In the genomic region with DNA sequence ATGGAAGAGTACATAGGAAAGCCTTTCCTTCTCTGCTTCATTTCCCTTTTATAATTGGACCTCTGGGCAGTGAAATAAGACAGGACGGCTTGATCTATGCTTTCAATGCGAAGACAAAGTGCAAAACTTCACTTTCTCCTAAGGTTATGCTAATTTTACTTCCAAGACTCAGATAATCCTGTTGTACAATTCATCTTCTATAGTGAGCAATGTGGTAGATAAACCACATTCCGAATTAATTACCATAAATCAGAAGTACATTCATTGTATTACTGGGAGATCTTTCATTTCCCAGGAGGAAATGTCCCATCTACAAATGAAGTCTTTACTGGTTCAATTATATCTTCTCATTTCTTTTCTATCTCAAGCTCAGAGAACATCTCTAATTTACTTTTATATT, we compare ENCODE assay signal across 29 mouse cellular contexts.
"Had no signal": no experiment of that assay in that cellular context is flagged by ENCODE, and none has a peak within 500 bp of the region (broad histone marks: within the 10 kb centered on the region; RNA-seq: fewer than 3 reads in every experiment).

No protein-coding gene starts in this region.

- ATAC-seq: forebrain, embryonic 13.5 days; forebrain, embryonic 14.5 days; forebrain, embryonic 15.5 days; forebrain, embryonic 16.5 days; forebrain, postnatal 0 days had no signal

- H3K27me3 ChIP-seq: embryonic facial prominence, embryonic 12.5 days; embryonic facial prominence, embryonic 13.5 days; embryonic facial prominence, embryonic 15.5 days; forebrain, embryonic 12.5 days; forebrain, embryonic 13.5 days; forebrain, embryonic 15.5 days had no signal

- DNase-seq: cerebellum, adult 2 months; cerebellum, adult 8-10 months; cerebellum, adult 9-10 months; cerebellum, adult 9-11 months; cerebellum, postnatal 10 days; cerebellum, postnatal 14 days; cerebellum, postnatal 25 days; cerebellum, postnatal 36 days; embryo, embryonic 11 days; forebrain, postnatal 0 days; gastrocnemius, adult 2 months; gastrocnemius, postnatal 10 days; gastrocnemius, postnatal 14 days; gastrocnemius, postnatal 25 days; gastrocnemius, postnatal 36 days; heart, adult 11 months; heart, adult 18-20 months; heart, adult 2 months had no signal

- H3K36me3 ChIP-seq: embryonic facial prominence, embryonic 10.5 days; embryonic facial prominence, embryonic 12.5 days; embryonic facial prominence, embryonic 13.5 days; embryonic facial prominence, embryonic 15.5 days; forebrain, embryonic 10.5 days; forebrain, embryonic 12.5 days; forebrain, embryonic 15.5 days had no signal

- H3K9ac ChIP-seq: embryonic facial prominence, embryonic 12.5 days; embryonic facial prominence, embryonic 13.5 days; embryonic facial prominence, embryonic 15.5 days; forebrain, embryonic 12.5 days; forebrain, embryonic 13.5 days; forebrain, embryonic 15.5 days; forebrain, postnatal 0 days had no signal

- H3K27ac ChIP-seq: embryonic facial prominence, embryonic 10.5 days; embryonic facial prominence, embryonic 12.5 days; embryonic facial prominence, embryonic 13.5 days; embryonic facial prominence, embryonic 15.5 days; forebrain, embryonic 10.5 days; forebrain, embryonic 12.5 days; forebrain, embryonic 13.5 days; forebrain, embryonic 15.5 days; gastrocnemius, adult 2 months; heart, adult 2 months had no signal

- H3K9me3 ChIP-seq: embryonic facial prominence, embryonic 10.5 days; embryonic facial prominence, embryonic 12.5 days; embryonic facial prominence, embryonic 15.5 days; forebrain, embryonic 10.5 days; forebrain, embryonic 12.5 days; forebrain, embryonic 13.5 days; forebrain, embryonic 15.5 days had no signal

- H3K4me3 ChIP-seq: embryonic facial prominence, embryonic 10.5 days; embryonic facial prominence, embryonic 12.5 days; embryonic facial prominence, embryonic 13.5 days; embryonic facial prominence, embryonic 15.5 days; erythroblast, embryonic 14.5 days; forebrain, embryonic 10.5 days; forebrain, embryonic 12.5 days; forebrain, embryonic 13.5 days; forebrain, embryonic 15.5 days; gastrocnemius, adult 2 months; heart, adult 2 months had no signal

- H3K4me1 ChIP-seq: embryonic facial prominence, embryonic 10.5 days; embryonic facial prominence, embryonic 12.5 days; embryonic facial prominence, embryonic 13.5 days; embryonic facial prominence, embryonic 15.5 days; forebrain, embryonic 10.5 days; forebrain, embryonic 12.5 days; forebrain, embryonic 13.5 days; forebrain, embryonic 15.5 days had no signal

- H3K4me2 ChIP-seq: embryonic facial prominence, embryonic 12.5 days; embryonic facial prominence, embryonic 13.5 days; embryonic facial prominence, embryonic 15.5 days; forebrain, embryonic 12.5 days; forebrain, embryonic 13.5 days; forebrain, embryonic 15.5 days had no signal
